Mouse (Mus musculus) stomach, embryonic 14.5 days (tissue): ENCODE data around the gene Ggta1. TPM values are rescaled to one million over a fixed set of nuclear protein-coding genes. Genes with fewer than 3 reads are reported as not detected.
A peak's percentile ranks its signal among the peaks of the same experiment; 100 is the strongest.

Experiments used
- ATAC-seq: fragments of 200-750 bp; cut with Nextera tagmentation; 2 replicates; pipeline ENCODE4 v1.8.0; 2017; ENCODE audit warnings: low read depth, moderate TSS enrichment; ENCODE audit not compliant: insufficient number of reproducible peaks, insufficient read depth, low FRiP score
- H3K27ac ChIP-seq: fragments of 300-500 bp; sonication (generic); 2 replicates; pipeline ENCODE4 v1.5.1; 2014; ENCODE audit warnings: mild to moderate bottlenecking, low read length, moderate library complexity, mixed read lengths
- H3K27me3 ChIP-seq: fragments of 300-500 bp; sonication (generic); 2 replicates; pipeline ENCODE4 v1.6.1; 2014; ENCODE audit warnings: low read length, control low read depth, mixed read lengths; ENCODE audit not compliant: control insufficient read depth, insufficient read depth
- H3K36me3 ChIP-seq: fragments of 300-500 bp; sonication (generic); 2 replicates; pipeline ENCODE4 v1.6.1; 2014; ENCODE audit warnings: mild to moderate bottlenecking, control low read depth, low read length, moderate library complexity, mixed read lengths; ENCODE audit not compliant: control insufficient read depth, insufficient read depth
- H3K4me1 ChIP-seq: fragments of 300-500 bp; sonication (generic); 2 replicates; pipeline ENCODE4 v1.6.1; 2014; ENCODE audit warnings: low read length, control low read depth, mixed read lengths; ENCODE audit not compliant: control insufficient read depth, insufficient read depth
- H3K4me2 ChIP-seq: fragments of 300-500 bp; sonication (generic); replicated peaks from 2 replicates; pipeline ENCODE4 v1.6.1; 2014; ENCODE audit warnings: low read depth, low read length, control low read depth
- H3K4me3 ChIP-seq: fragments of 300-500 bp; sonication (generic); 2 replicates; pipeline ENCODE4 v1.5.1; 2014; ENCODE audit warnings: low read depth, low read length, control low read depth
- H3K9ac ChIP-seq: fragments of 300-500 bp; sonication (generic); replicated peaks from 2 replicates; pipeline ENCODE4 v1.6.1; 2014; ENCODE audit warnings: low read depth, mild to moderate bottlenecking, control low read depth, low read length, moderate library complexity, mixed read lengths
- H3K9me3 ChIP-seq: fragments of 300-500 bp; sonication (generic); 2 replicates; pipeline ENCODE4 v1.6.1; 2016; ENCODE audit warnings: low read depth, low read length, control low read depth; ENCODE audit not compliant: control insufficient read depth
- WGBS: fragments of 180-500 bp; shearing (Covaris S2); extraction: QIAGEN DNeasy Blood & Tissue Kit; methylation state at CpG from one replicate; pipeline ENCODE4 v1.1.7; 2014; 5-methylcytosine and 5-hydroxymethylcytosine counted together
- polyA plus RNA-seq: library from polyadenylated mRNA; unstranded; fragments of >200 nt; fragmentation: Nextera tagmentation; extraction: Ambion mirVana; gene quantifications from 2 replicates; pipeline ENCODE4 v1.2.1, GENCODE M21; 2014

Ggta1 gene
- polyA plus RNA-seq, 1 experiment from 2014 or later = 23.5 TPM

DNA sequence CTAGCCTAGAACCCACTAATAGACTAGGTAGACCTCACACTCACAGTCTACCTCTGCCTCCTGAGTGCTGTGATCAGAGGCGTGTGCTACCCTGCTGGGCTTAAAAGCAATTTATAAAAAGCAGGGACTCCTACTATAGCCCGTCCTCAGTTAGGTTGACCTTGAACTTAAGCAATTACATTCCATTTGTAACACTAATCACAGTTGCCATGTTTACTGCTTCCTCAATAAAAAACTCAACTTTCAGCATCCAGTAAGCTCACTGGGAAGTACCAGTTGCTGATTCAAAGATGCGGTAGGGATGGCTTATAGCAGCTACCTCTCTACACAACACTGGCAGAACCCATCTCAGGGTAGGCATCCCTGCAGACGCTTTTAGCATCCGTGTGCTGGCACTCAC, 19.7 kb downstream of the Ggta1 start:
- Histone ChIP-seq H3K9ac (no peak overlapping the region), H3K9me3 (no peaks in the 10 kb centered on the region), H3K4me3 (no peak overlapping the region), H3K4me2 (no peak overlapping the region), H3K36me3 (no peaks in the 10 kb centered on the region), H3K4me1 (peaks cover 48% of the 10 kb centered on the region), H3K27ac (no peak overlapping the region), H3K27me3 (no peaks in the 10 kb centered on the region)
- 74% methylated on average over 5 of the region's 5 CpGs for WGBS
- ATAC-seq = no peak

- ATAC-seq = no peak
- Histone ChIP-seq H3K36me3 (no peaks in the 10 kb centered on the region), H3K27ac (no peak overlapping the region), H3K4me1 (peaks cover 39% of the 10 kb centered on the region; the same call in 1 of the 2 replicates), H3K9ac (no peak overlapping the region), H3K4me2 (no peak overlapping the region), H3K4me3 (no peak overlapping the region), H3K9me3 (no peaks in the 10 kb centered on the region), H3K27me3 (no peaks in the 10 kb centered on the region)
- 65% methylated on average over 6 of the region's 6 CpGs for WGBS
Observed at GRCm38 (mm10) chr2:35442079-35442478, 21.0 kb downstream of the Ggta1 start.

DNA sequence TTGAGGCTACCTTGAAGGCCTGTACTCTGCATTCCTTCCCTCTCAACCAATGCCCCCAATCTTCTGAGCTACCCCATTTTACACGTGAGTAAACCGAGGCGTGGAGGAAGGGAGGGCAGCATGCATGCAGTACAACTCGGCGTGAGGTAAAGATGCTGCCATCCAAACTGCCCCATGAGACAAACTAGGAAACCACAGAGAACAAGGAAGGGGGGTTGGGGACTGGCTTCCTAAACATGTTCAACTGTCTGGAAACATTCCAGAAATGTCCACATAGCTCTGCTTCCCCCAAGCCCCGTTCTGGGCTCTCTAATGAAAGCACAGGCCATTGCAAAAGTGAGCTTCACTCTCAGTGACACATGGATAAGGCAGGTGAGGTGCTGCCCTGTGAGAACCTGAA, 21.6 kb downstream of the Ggta1 start:
- Histone ChIP-seq H3K4me3 (no peak overlapping the region), H3K27ac (no peak overlapping the region), H3K4me1 (peaks cover 39% of the 10 kb centered on the region; the same call in 1 of the 2 replicates), H3K4me2 (no peak overlapping the region), H3K36me3 (no peaks in the 10 kb centered on the region), H3K9ac (no peak overlapping the region), H3K9me3 (no peaks in the 10 kb centered on the region), H3K27me3 (no peaks in the 10 kb centered on the region)
- ATAC-seq = no peak
- 78% methylated on average over 6 of the region's 6 CpGs for WGBS

GRCm38 (mm10) chr2:35440480-35440879, 22.6 kb downstream of the Ggta1 start:
- Histone ChIP-seq H3K4me2 (no peak overlapping the region), H3K9ac (no peak overlapping the region), H3K9me3 (no peaks in the 10 kb centered on the region), H3K4me3 (no peak overlapping the region), H3K4me1 (peaks cover 34% of the 10 kb centered on the region; the same call in 1 of the 2 replicates), H3K27ac (no peak overlapping the region), H3K27me3 (no peaks in the 10 kb centered on the region), H3K36me3 (no peaks in the 10 kb centered on the region)
- ATAC-seq = no peak
- 91% methylated on average over 3 of the region's 3 CpGs for WGBS

DNA sequence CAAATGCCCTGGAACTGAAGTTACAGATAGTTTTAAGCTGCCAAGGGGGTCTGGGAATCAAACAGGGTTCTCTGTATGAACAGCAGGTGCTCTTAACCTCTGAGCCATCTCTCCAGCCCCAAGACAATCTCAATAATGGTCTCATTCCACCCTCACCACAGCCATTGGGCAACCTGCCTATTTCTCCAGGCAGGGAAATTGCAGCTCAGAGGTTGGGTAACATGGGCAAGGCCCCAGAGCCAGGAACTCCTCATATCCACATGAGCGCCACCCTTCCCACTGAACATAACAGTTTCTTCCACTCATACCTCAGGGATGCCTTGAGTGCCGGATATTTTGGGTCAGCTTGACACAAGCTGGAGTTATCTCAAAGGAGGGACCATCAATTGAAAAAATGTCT, 25.2 kb downstream of the Ggta1 start:
- no peak for ATAC-seq
- no peak overlapping the region for H3K4me3 ChIP-seq
- H3K27ac ChIP-seq = no peak overlapping the region
- no peaks in the 10 kb centered on the region for H3K36me3 ChIP-seq
- WGBS = 94% methylated on average over 2 of the region's 2 CpGs
- H3K4me2 ChIP-seq = no peak overlapping the region
- H3K9me3 ChIP-seq = no peaks in the 10 kb centered on the region
- no peaks in the 10 kb centered on the region for H3K27me3 ChIP-seq
- no peak overlapping the region for H3K9ac ChIP-seq
- peaks cover 35% of the 10 kb centered on the region; the same call in 1 of the 2 replicates for H3K4me1 ChIP-seq

- H3K36me3 ChIP-seq = no peaks in the 10 kb centered on the region
- no peak overlapping the region for H3K27ac ChIP-seq
- 0 out of 2 replicates have a peak, but pooled peaks have one; percentile 19 for ATAC-seq
- no peaks in the 10 kb centered on the region for H3K9me3 ChIP-seq
- H3K4me2 ChIP-seq = no peak overlapping the region
- H3K9ac ChIP-seq = no peak overlapping the region
- WGBS = 65% methylated on average over 6 of the region's 6 CpGs
- peaks cover 33% of the 10 kb centered on the region for H3K4me1 ChIP-seq
- no peak overlapping the region for H3K4me3 ChIP-seq
- no peaks in the 10 kb centered on the region for H3K27me3 ChIP-seq
Observed at GRCm38 (mm10) chr2:35434576-35435123, 28.4 kb downstream of the Ggta1 start.

- Histone ChIP-seq H3K36me3 (no peaks in the 10 kb centered on the region), H3K4me3 (no peak overlapping the region), H3K9me3 (no peaks in the 10 kb centered on the region), H3K27me3 (no peaks in the 10 kb centered on the region), H3K9ac (no peak overlapping the region), H3K4me1 (peaks cover 33% of the 10 kb centered on the region), H3K27ac (peak overlapping the region; percentile 35; the same call in 1 of the 2 replicates), H3K4me2 (no peak overlapping the region)
- no peak for ATAC-seq
- 69% methylated on average over 4 of the region's 4 CpGs for WGBS
Observed at GRCm38 (mm10) chr2:35433428-35433827, 29.6 kb downstream of the Ggta1 start.

DNA sequence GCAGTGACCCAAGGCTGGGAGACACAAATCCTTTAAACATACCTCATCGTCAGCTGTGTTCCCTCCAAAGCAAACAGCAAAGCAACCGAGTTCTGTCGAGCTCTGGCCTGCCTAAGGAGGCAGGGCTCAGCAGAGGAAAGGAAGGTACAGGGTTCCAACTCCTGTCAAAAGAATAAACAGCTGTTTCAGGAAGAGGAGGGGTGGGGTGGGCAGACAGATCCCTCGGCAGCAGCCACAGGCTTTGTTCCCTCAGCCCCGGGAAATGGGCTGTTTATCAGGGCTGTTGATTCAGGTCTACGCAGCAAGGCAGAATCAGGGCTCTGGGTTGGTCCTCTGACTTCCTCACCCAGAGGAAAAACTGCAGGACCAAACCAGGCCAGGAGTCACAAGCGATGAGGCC, 30.6 kb downstream of the Ggta1 start:
- Histone ChIP-seq H3K27ac (peak overlapping the region; percentile 35; the same call in 1 of the 2 replicates), H3K9ac (no peak overlapping the region), H3K4me2 (peak overlapping the region; percentile 13; the same call in 1 of the 2 replicates), H3K9me3 (no peaks in the 10 kb centered on the region), H3K27me3 (no peaks in the 10 kb centered on the region), H3K4me3 (no peak overlapping the region), H3K36me3 (no peaks in the 10 kb centered on the region), H3K4me1 (peaks cover 33% of the 10 kb centered on the region)
- peak; percentile 35 for ATAC-seq
- 10% methylated on average over 7 of the region's 7 CpGs for WGBS

DNA sequence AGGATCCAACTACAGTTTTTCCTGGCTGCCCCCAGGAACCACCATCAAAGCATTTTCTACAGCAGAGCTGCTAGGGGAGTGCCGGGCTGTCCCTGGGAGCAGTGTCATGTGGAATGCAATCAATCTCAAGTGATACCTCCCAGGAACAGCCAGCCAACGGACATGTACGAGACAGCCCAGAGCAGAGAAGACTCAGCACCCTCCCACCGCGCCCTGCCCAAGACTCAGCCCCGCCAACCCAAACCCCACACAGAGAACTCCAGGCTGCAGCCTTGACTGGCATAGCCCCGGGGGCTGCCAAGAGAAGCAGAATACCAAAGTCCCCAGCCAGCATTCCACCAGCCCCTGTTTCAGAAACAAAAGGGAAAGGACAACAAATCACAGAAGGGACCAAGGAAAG, 31.0 kb downstream of the Ggta1 start:
- no peaks in the 10 kb centered on the region for H3K36me3 ChIP-seq
- 0 out of 2 replicates have a peak, but pooled peaks have one; percentile 46 for ATAC-seq
- H3K9me3 ChIP-seq = no peaks in the 10 kb centered on the region
- peak overlapping the region; percentile 13; the same call in 1 of the 2 replicates for H3K4me2 ChIP-seq
- H3K27me3 ChIP-seq = no peaks in the 10 kb centered on the region
- H3K27ac ChIP-seq = peak overlapping the region; percentile 35; the same call in 1 of the 2 replicates
- no peak overlapping the region for H3K4me3 ChIP-seq
- WGBS = 7% methylated on average over 7 of the region's 7 CpGs
- no peak overlapping the region for H3K9ac ChIP-seq
- peaks cover 33% of the 10 kb centered on the region for H3K4me1 ChIP-seq
